Mouse (Mus musculus): ENCODE measurements around the gene Esr2.

Esr2 gene

DNA sequence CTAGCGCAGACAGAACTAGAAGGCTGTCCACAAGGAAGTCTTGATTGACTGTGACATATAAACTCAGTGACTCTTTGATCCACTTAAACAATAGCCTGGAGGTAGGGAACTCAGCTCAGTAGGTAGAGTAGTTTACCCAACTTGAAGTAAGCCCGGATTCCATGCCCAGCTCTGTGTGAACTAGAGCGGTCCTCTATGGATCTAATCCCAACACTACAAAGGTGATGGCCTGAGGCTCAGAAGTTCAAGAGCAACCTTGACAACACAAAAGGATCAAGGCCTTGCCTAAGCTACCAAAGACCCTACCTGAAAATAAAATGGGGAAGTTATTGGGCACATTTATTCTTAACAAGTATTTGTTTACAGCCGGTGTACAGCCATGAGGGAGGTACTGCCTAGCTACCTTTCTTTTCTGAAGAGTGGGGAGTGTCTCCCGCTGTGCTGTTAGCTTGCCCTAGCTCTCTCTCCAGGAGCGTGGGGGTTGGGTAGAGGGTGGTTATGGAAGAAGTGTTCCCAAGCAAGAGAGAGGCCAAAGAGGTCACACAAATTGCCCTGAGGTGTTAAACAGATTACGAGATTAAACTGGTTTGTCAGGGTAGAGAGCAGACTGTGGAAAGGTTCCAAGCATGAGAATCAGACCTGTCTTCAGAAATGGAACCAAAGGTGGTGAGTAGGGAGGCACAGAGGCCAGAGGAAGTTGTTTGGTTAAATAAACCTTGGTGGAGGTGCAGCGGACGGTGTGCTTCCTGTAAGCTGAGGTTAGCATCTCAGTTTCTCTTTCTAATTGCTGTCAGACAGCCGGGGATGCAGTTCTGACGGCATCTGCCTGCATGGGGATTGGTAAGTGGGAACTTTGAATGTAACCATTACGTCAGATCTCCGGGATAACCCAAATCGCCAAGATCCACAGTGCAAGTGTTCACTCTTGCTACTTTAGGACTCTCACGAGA lies 90.8 kb downstream of the Esr2 start:
- DNase-seq (ENCODE audit: low read depth, low spot score) = peak; percentile 82

- no peak for DNase-seq (ENCODE audit: low read depth, low spot score)
These were observed 92.0 kb downstream of the Esr2 start for GRCm38 (mm10) chr12:76085066-76085465.

DNA sequence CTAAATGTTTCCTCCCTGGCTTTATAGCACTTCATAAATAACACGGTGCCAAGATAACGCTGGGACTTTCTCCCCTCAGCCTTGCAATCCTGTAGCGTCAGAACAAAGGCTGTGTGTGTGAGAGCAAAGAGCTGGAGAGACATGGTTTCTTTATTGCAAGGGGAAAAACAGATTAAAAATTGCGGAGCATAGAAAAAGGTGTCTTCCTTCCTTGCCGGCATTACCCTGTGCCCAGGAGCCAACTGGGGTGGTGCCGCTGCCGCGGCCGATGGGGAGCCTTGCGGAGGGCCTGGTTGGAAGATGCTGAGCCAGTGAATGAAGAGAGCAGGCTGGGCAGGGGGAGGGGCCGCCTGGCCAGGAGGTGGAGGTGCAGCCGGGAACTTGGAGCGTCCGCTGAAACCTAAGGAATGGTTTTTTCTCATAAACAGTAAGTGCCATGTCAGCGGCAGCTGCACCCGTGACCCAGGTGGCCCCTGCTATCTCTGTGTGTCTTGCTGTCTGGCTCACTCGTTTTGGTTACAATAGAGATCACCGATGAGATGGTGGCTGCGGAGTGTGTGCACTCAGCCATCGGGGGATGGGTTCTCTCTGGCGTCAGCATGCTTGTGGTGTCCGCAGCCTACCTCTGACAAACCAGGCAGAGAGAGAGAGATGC lies 95.4 kb downstream of the Esr2 start:
- DNase-seq (ENCODE audit: low read depth, low spot score) = peak; percentile 46

GRCm38 (mm10) chr12:76080876-76081556 lies 96.0 kb downstream of the Esr2 start:
- no peak for DNase-seq (ENCODE audit: low read depth, low spot score)

DNA sequence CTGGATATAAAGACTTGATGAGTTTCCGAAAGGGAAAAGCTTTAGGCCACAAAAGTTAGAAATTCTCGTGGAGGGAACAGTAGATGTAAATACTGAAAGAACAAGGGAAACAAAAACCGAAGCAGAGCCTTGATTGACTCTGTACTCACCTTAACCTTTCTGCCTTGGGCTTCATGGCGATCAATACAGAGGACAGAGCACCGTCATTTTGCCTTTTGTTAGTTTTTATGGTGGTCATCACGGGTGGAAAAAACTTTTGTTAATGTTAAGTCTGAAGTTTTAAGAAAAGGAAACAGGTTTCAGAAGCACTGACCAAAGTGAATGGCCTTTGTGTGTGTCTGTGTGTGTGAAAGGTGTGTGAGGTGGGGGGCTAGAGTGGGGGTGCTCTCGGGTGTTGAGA lies 103.1 kb downstream of the Esr2 start:
- no peak for DNase-seq (ENCODE audit: low read depth, low spot score)

- peak; percentile 23 for DNase-seq (ENCODE audit: low read depth, low spot score)
These were observed 103.8 kb downstream of the Esr2 start for GRCm38 (mm10) chr12:76073066-76073826.

- DNase-seq (ENCODE audit: low read depth, low spot score) = peak; percentile 98
These were observed 104.9 kb downstream of the Esr2 start for GRCm38 (mm10) chr12:76071935-76072849.
